Mouse (Mus musculus) left cerebral cortex, postnatal 36 days (tissue): ENCODE results near the gene Gm10663. TPM values are rescaled to one million over a fixed set of nuclear protein-coding genes. Genes with fewer than 3 reads are reported as not detected.

ENCODE experiments used
- DNase-seq, 2 experiments: peaks; one replicate each; pipeline ENCODE4 v3.0.0; 2021 to 2022; ENCODE audit warnings: low spot score in 2 of 2, mixed read lengths in 1 of 2
- intact Hi-C: fragments of 180-260 bp; cut with DNase I; formaldehyde crosslinking; loops from one replicate; pipeline ENCODE4 v1.15.1; 2025
- microRNA-seq: library from miRNA; unstranded; fragments of <30 nt; microRNA quantifications from one replicate; pipeline ENCODE4 v1.2.0, GENCODE M21; 2022
- total RNA-seq, 2 experiments: library from RNA; stranded (reverse); gene quantifications; 2 replicates each; pipeline ENCODE4 v1.2.3; 2021

The Gm10663 gene
- total RNA-seq, 2 experiments from 2014 or later, result not detected

- DNase-seq, result no peak
- intact Hi-C loops, result no loop called here
Observed at GRCm38 (mm10) chr8:65070996-65071395, 3.8 kb upstream of the Gm10663 start.

GRCm38 (mm10) chr8:65080731-65081130, 5.9 kb downstream of the Gm10663 start:
- intact Hi-C loops, result no loop called here
- no peak for DNase-seq

GRCm38 (mm10) chr8:65085680-65086079, 10.8 kb downstream of the Gm10663 start:
- no peak for DNase-seq
- intact Hi-C loops, result no loop called here

- intact Hi-C loops, result no loop called here
- no peak for DNase-seq
Observed at GRCm38 (mm10) chr8:65087711-65088110, 12.9 kb downstream of the Gm10663 start.

GRCm38 (mm10) chr8:65088120-65088519, 13.3 kb downstream of the Gm10663 start:
- intact Hi-C loops, result no loop called here

GRCm38 (mm10) chr8:65089781-65090180, 14.9 kb downstream of the Gm10663 start:
- intact Hi-C loops, result loop anchor here (1.0 kb wide), 1 partner anchor 21 kb away; no protein-coding TSS in a partner anchor
- DNase-seq, result no peak

More at GRCm38 (mm10) chr8:65088120-65088519, 13.3 kb downstream of the Gm10663 start:
- DNase-seq, result no peak

- intact Hi-C loops, result no loop called here
- no peak for DNase-seq
Observed at GRCm38 (mm10) chr8:65097760-65098415, 23.1 kb downstream of the Gm10663 start.

GRCm38 (mm10) chr8:65099735-65100134, 24.9 kb downstream of the Gm10663 start:
- no peak for DNase-seq
- intact Hi-C loops, result no loop called here

- no peak for DNase-seq
- intact Hi-C loops, result no loop called here
Observed at GRCm38 (mm10) chr8:65103632-65104031, 28.8 kb downstream of the Gm10663 start.

GRCm38 (mm10) chr8:65104041-65104440, 29.2 kb downstream of the Gm10663 start:
- intact Hi-C loops, result no loop called here
- DNase-seq, result no peak

GRCm38 (mm10) chr8:65107936-65108718, 33.3 kb downstream of the Gm10663 start:
- no peak for DNase-seq
- intact Hi-C loops, result no loop called here

GRCm38 (mm10) chr8:65108936-65109335, 34.1 kb downstream of the Gm10663 start:
- DNase-seq, result no peak
- intact Hi-C loops, result no loop called here

- peak; percentile 55 to 64 for DNase-seq
- intact Hi-C loops, result loop anchor here (1.0 to 10.0 kb wide), 3 partner anchors 20 to 145 kb away; no protein-coding TSS in a partner anchor
Observed at GRCm38 (mm10) chr8:65110285-65110691, 35.5 kb downstream of the Gm10663 start.

GRCm38 (mm10) chr8:65112092-65112491, 37.3 kb downstream of the Gm10663 start:
- intact Hi-C loops, result loop anchor here (10.0 kb wide), 1 partner anchor 147 kb away; no protein-coding TSS in a partner anchor
- DNase-seq, result no peak

- no peak for DNase-seq
- intact Hi-C loops, result no loop called here
Observed at GRCm38 (mm10) chr8:65126014-65126413, 51.2 kb downstream of the Gm10663 start.

GRCm38 (mm10) chr8:65126454-65126853, 51.6 kb downstream of the Gm10663 start:
- no peak for DNase-seq
- intact Hi-C loops, result no loop called here

Small RNA genes lying within 50 kb of the gene (microRNA-seq; reads per million reads assigned to microRNA genes)
- not detected for gene Gm24333

Other genes with a start within 250 kb of the Gm10663 start
- 100 to 1,000 TPM; 166 to 172 TPM for gene Klhl2, start 225.0 kb upstream of the Gm10663 start, total RNA-seq
- 10 to 100 TPM; 21.3 to 26.9 TPM for gene Tmem192, start 127.8 kb upstream of the Gm10663 start, total RNA-seq
- gene Trim75, start 87.2 kb upstream of the Gm10663 start, total RNA-seq, result not detected
- not detected for gene Trim61, start 56.5 kb upstream of the Gm10663 start, total RNA-seq
- gene Trim60, start 56.4 kb upstream of the Gm10663 start, total RNA-seq, result not detected
- gene Apela, start 37.7 kb upstream of the Gm10663 start, total RNA-seq, result not detected
- gene BC030870, start 54.5 kb downstream of the Gm10663 start, total RNA-seq, result not detected